Mouse (Mus musculus) MEL (cell line): ENCODE data around the gene Rpl37. TPM values are rescaled to one million over a fixed set of nuclear protein-coding genes. Genes with fewer than 3 reads are reported as not detected.
A peak's percentile ranks its signal among the peaks of the same experiment; 100 is the strongest.

Experiments used
- DNase-seq: peaks from one replicate; pipeline ENCODE4 v3.0.0; 2011; ENCODE audit warnings: low read depth, low spot score
- H3K27ac ChIP-seq: 2 replicates; pipeline ENCODE4 v1.5.1; 2012; ENCODE audit warnings: low read depth, mild to moderate bottlenecking, control low read depth, low read length, moderate library complexity; ENCODE audit not compliant: control insufficient read depth
- H3K27me3 ChIP-seq, 2 experiments: fragments of 150-350 bp in 1 of 2; sonication (generic) in 1 of 2; 2 replicates each; pipeline ENCODE4 v1.6.1; 2012; ENCODE audit warnings: low read length in 2 of 2, mild to moderate bottlenecking in 2 of 2, improper control_type of control experiment in 1 of 2, moderate library complexity in 1 of 2; ENCODE audit not compliant: insufficient read depth in 2 of 2, control insufficient read depth in 1 of 2
- H3K36me3 ChIP-seq, 2 experiments: 2 replicates each; pipeline ENCODE4 v1.6.1; 2012 to 2014; ENCODE audit warnings: low read length in 2 of 2, improper control_type of control experiment in 1 of 2, inconsistent platforms in 1 of 2, mild to moderate bottlenecking in 1 of 2; ENCODE audit not compliant: insufficient read depth in 2 of 2, control insufficient read depth in 1 of 2
- H3K4me1 ChIP-seq, 2 experiments: fragments of 150-350 bp in 1 of 2; sonication (generic) in 1 of 2; 2 replicates each; pipeline ENCODE4 v1.6.1; 2012; ENCODE audit warnings: low read length in 2 of 2, improper control_type of control experiment in 1 of 2, mild to moderate bottlenecking in 1 of 2; ENCODE audit not compliant: insufficient read depth in 2 of 2, control insufficient read depth in 1 of 2
- H3K4me3 ChIP-seq, 2 experiments: fragments of 150-350 bp in 1 of 2; sonication (generic) in 1 of 2; 2 replicates each; pipeline ENCODE4 v1.5.1; 2012; ENCODE audit warnings: low read depth in 2 of 2, low read length in 2 of 2, mild to moderate bottlenecking in 2 of 2, moderate library complexity in 2 of 2, control low read depth in 1 of 2, improper control_type of control experiment in 1 of 2; ENCODE audit not compliant: control insufficient read depth in 1 of 2, insufficient read depth in 1 of 2
- H3K79me2 ChIP-seq: 2 replicates; pipeline ENCODE4 v1.6.1; 2012; ENCODE audit warnings: mild to moderate bottlenecking, low read length, moderate library complexity; ENCODE audit not compliant: control insufficient read depth, poor library complexity, insufficient read depth
- H3K9ac ChIP-seq: 2 replicates; pipeline ENCODE4 v1.6.1; 2012; ENCODE audit warnings: low read depth, mild to moderate bottlenecking, control low read depth, low read length, moderate library complexity; ENCODE audit not compliant: control insufficient read depth, poor library complexity, severe bottlenecking
- H3K9me3 ChIP-seq: fragments of 150-350 bp; sonication (generic); replicated peaks from 2 replicates; pipeline ENCODE4 v1.6.1; 2012; ENCODE audit warnings: mild to moderate bottlenecking, low read length, improper control_type of control experiment, moderate library complexity; ENCODE audit not compliant: insufficient read depth
- BHLHE40 ChIP-seq: IDR thresholded peaks from 2 replicates; pipeline ENCODE4 v1.6.1; 2012; ENCODE audit warnings: low read depth, mild to moderate bottlenecking, inconsistent platforms, low read length, improper control_type of control experiment, borderline replicate concordance
- CHD1 ChIP-seq: IDR thresholded peaks from 2 replicates; pipeline ENCODE4 v1.6.1; 2012; ENCODE audit warnings: low read depth, mild to moderate bottlenecking, inconsistent platforms, low read length, improper control_type of control experiment
- CHD2 ChIP-seq: IDR thresholded peaks from 2 replicates; pipeline ENCODE4 v1.6.1; 2011; ENCODE audit warnings: low read length, improper control_type of control experiment
- CTCF ChIP-seq, 3 experiments: IDR thresholded peaks in 2 of 3; conservative IDR thresholded peaks in 1 of 3; 2 replicates each; pipeline ENCODE4 v1.5.1; 2011 to 2012; ENCODE audit warnings: low read length in 3 of 3, low read depth in 2 of 3, mild to moderate bottlenecking in 2 of 3, improper control_type of control experiment in 1 of 3, inconsistent platforms in 1 of 3, mixed read lengths in 1 of 3, moderate library complexity in 1 of 3; ENCODE audit not compliant: control insufficient read depth in 1 of 3, insufficient read depth in 1 of 3, poor library complexity in 1 of 3, severe bottlenecking in 1 of 3
- E2F4 ChIP-seq: IDR thresholded peaks from 2 replicates; pipeline ENCODE4 v1.6.1; 2011; ENCODE audit warnings: low read depth, low read length, improper control_type of control experiment, borderline replicate concordance
- ELF1 ChIP-seq: IDR thresholded peaks from 2 replicates; pipeline ENCODE4 v1.6.1; 2014; ENCODE audit warnings: low read depth, mild to moderate bottlenecking, inconsistent platforms, low read length, improper control_type of control experiment, moderate library complexity
- EP300 ChIP-seq, 2 experiments: IDR thresholded peaks; 2 replicates each; pipeline ENCODE4 v1.6.1; 2011; ENCODE audit warnings: improper control_type of control experiment in 2 of 2, low read length in 2 of 2, low read depth in 1 of 2, mild to moderate bottlenecking in 1 of 2
- ETS1 ChIP-seq: IDR thresholded peaks from 2 replicates; pipeline ENCODE4 v1.6.1; 2012; ENCODE audit warnings: low read depth, mild to moderate bottlenecking, inconsistent platforms, low read length, improper control_type of control experiment, moderate library complexity
- GABPA ChIP-seq: IDR thresholded peaks from 2 replicates; pipeline ENCODE4 v1.6.1; 2012; ENCODE audit warnings: low read depth, mild to moderate bottlenecking, inconsistent platforms, low read length, improper control_type of control experiment, moderate library complexity
- GATA1 ChIP-seq: IDR thresholded peaks from 2 replicates; pipeline ENCODE4 v1.6.1; 2011; ENCODE audit warnings: low read depth, low read length, improper control_type of control experiment
- JUND ChIP-seq: IDR thresholded peaks from 2 replicates; pipeline ENCODE4 v1.6.1; 2011; ENCODE audit warnings: low read depth, mild to moderate bottlenecking, improper control_type of control experiment, low read length
- KAT2A ChIP-seq: conservative IDR thresholded peaks from 2 replicates; pipeline ENCODE4 v1.6.1; 2012; ENCODE audit warnings: low read depth, low read length, improper control_type of control experiment, inconsistent platforms
- MAFK ChIP-seq: IDR thresholded peaks from 2 replicates; pipeline ENCODE4 v1.6.1; 2011; ENCODE audit warnings: low read depth, mild to moderate bottlenecking, low read length, improper control_type of control experiment, borderline replicate concordance
- MAZ ChIP-seq: IDR thresholded peaks from 2 replicates; pipeline ENCODE4 v1.6.1; 2012; ENCODE audit warnings: low read depth, mild to moderate bottlenecking, inconsistent platforms, low read length, improper control_type of control experiment
- MXI1 ChIP-seq: IDR thresholded peaks from 2 replicates; pipeline ENCODE4 v1.6.1; 2011; ENCODE audit warnings: mild to moderate bottlenecking, low read depth, low read length, improper control_type of control experiment
- MYB ChIP-seq: IDR thresholded peaks from 2 replicates; pipeline ENCODE4 v1.6.1; 2011; ENCODE audit warnings: mild to moderate bottlenecking, low read depth, low read length, improper control_type of control experiment
- MYC ChIP-seq: IDR thresholded peaks from 2 replicates; pipeline ENCODE4 v1.6.1; 2011; ENCODE audit warnings: low read depth, mild to moderate bottlenecking, low read length, improper control_type of control experiment, moderate library complexity
- NRF1 ChIP-seq: IDR thresholded peaks from 2 replicates; pipeline ENCODE4 v1.6.1; 2014; ENCODE audit warnings: low read depth, mild to moderate bottlenecking, inconsistent platforms, low read length, improper control_type of control experiment, moderate library complexity; ENCODE audit not compliant: poor library complexity, insufficient read depth, severe bottlenecking
- POLR2A ChIP-seq, 2 experiments: IDR thresholded peaks; 2 replicates each; pipeline ENCODE4 v1.6.1; 2011 to 2012; ENCODE audit warnings: low read length in 2 of 2, mild to moderate bottlenecking in 2 of 2, control low read depth in 1 of 2, improper control_type of control experiment in 1 of 2, low read depth in 1 of 2, moderate library complexity in 1 of 2; ENCODE audit not compliant: control insufficient read depth in 1 of 2, insufficient read depth in 1 of 2, poor library complexity in 1 of 2
- POLR2AphosphoS2 ChIP-seq: IDR thresholded peaks from 2 replicates; pipeline ENCODE4 v1.6.1; 2011; ENCODE audit warnings: low read length, improper control_type of control experiment
- RAD21 ChIP-seq: IDR thresholded peaks from 2 replicates; pipeline ENCODE4 v1.6.1; 2011; ENCODE audit warnings: mild to moderate bottlenecking, low read depth, low read length, improper control_type of control experiment
- TAL1 ChIP-seq: IDR thresholded peaks from 2 replicates; pipeline ENCODE4 v1.6.1; 2012; ENCODE audit warnings: mild to moderate bottlenecking, inconsistent platforms, low read length, moderate library complexity, mixed read lengths
- TBP ChIP-seq: IDR thresholded peaks from 2 replicates; pipeline ENCODE4 v1.8.0; 2011; ENCODE audit warnings: low read depth, low read length, improper control_type of control experiment
- TCF12 ChIP-seq: IDR thresholded peaks from 2 replicates; pipeline ENCODE4 v1.6.1; 2014; ENCODE audit warnings: low read depth, mild to moderate bottlenecking, inconsistent platforms, low read length, improper control_type of control experiment, moderate library complexity
- USF1 ChIP-seq: IDR thresholded peaks from 2 replicates; pipeline ENCODE4 v1.6.1; 2014; ENCODE audit warnings: low read depth, mild to moderate bottlenecking, inconsistent platforms, low read length, improper control_type of control experiment, moderate library complexity
- USF2 ChIP-seq, 2 experiments: IDR thresholded peaks; 2 replicates each; pipeline ENCODE4 v1.6.1; 2011 to 2012; ENCODE audit warnings: improper control_type of control experiment in 2 of 2, low read length in 2 of 2, borderline replicate concordance in 1 of 2, inconsistent platforms in 1 of 2, low read depth in 1 of 2, mild to moderate bottlenecking in 1 of 2; ENCODE audit not compliant: insufficient read depth in 1 of 2
- ZC3H11A ChIP-seq: IDR thresholded peaks from 2 replicates; pipeline ENCODE4 v1.6.1; 2012; ENCODE audit warnings: low read depth, mild to moderate bottlenecking, inconsistent platforms, low read length, improper control_type of control experiment
- ZKSCAN1 ChIP-seq: IDR thresholded peaks from 2 replicates; pipeline ENCODE4 v1.6.1; 2012; ENCODE audit warnings: low read depth, mild to moderate bottlenecking, inconsistent platforms, low read length, improper control_type of control experiment, moderate library complexity
- ZMIZ1 ChIP-seq: IDR thresholded peaks from 2 replicates; pipeline ENCODE4 v1.6.1; 2012; ENCODE audit warnings: low read depth, mild to moderate bottlenecking, inconsistent platforms, low read length, improper control_type of control experiment, moderate library complexity
- ZNF384 ChIP-seq: IDR thresholded peaks from 2 replicates; pipeline ENCODE4 v1.6.1; 2012; ENCODE audit warnings: low read depth, mild to moderate bottlenecking, inconsistent platforms, low read length, improper control_type of control experiment
- polyA plus RNA-seq, 2 experiments: library from polyadenylated mRNA; stranded (reverse) in 1 of 2; unstranded in 1 of 2; fragments of >175 nt in 1 of 2; fragments of >200 nt in 1 of 2; gene quantifications; 2 replicates each; pipeline versions ENCODE4 v1.2.1 to v1.2.4; 2012; ENCODE audit warnings: low replicate concordance in 2 of 2, low read depth in 1 of 2; ENCODE audit not compliant: insufficient read length in 2 of 2, insufficient read depth in 1 of 2, missing spikeins in 1 of 2
- total RNA-seq: library from RNA; depleted of rRNA; stranded (reverse); fragments of 300-350 nt; gene quantifications from 2 replicates; pipeline ENCODE4 v1.2.3, GENCODE M21; 2012

Gene Rpl37
- total and polyA plus RNA-seq, 3 experiments: 923 to 1,669 (median 1,012) TPM

- Histone ChIP-seq H3K4me3 (no peak overlapping the region), H3K9ac (no peak overlapping the region), H3K27me3 (no peaks in the 10 kb centered on the region; a peak in 1 of 4 replicates), H3K27ac (no peak overlapping the region), H3K79me2 (no peaks in the 10 kb centered on the region), H3K9me3 (no peaks in the 10 kb centered on the region), H3K36me3 (no peaks in the 10 kb centered on the region), H3K4me1 (no peaks in the 10 kb centered on the region)
- DNase-seq: no peak
- TF ChIP-seq CTCF (IDR thresholded peaks at IDR 0.05 in 2 of 3, conservative IDR thresholded peaks at IDR 0.05 in 1 of 3; ENCODE audit: control insufficient read depth in 1 of 3, insufficient read depth in 1 of 3, low read depth in 2 of 3, low read length in 3 of 3, poor library complexity in 1 of 3, severe bottlenecking in 1 of 3): peak in 2 of 3 experiments; percentile 6 to 13; a peak in 1 of 6 replicates
- TF ChIP-seq E2F4: no peak
- no peak for TF ChIP-seq GATA1
These were observed 47.5 kb upstream of the Rpl37 start for GRCm38 (mm10) chr15:5068801-5069518.

- Histone ChIP-seq H3K36me3 (no peaks in the 10 kb centered on the region; a peak in 1 of 4 replicates), H3K4me1 (no peaks in the 10 kb centered on the region), H3K27me3 (peaks cover 0 to 3% of the 10 kb centered on the region in 2 experiments; a peak in 1 of 4 replicates), H3K4me3 (no peak overlapping the region), H3K79me2 (no peaks in the 10 kb centered on the region), H3K9ac (no peak overlapping the region), H3K9me3 (no peaks in the 10 kb centered on the region), H3K27ac (no peak overlapping the region)
- peak; percentile 46 for DNase-seq
- 0 out of 2 replicates have a peak, but pooled peaks have one; percentile 32 for TF ChIP-seq ETS1
- no peak for TF ChIP-seq POLR2AphosphoS2
- no peak for TF ChIP-seq MYB
- no peak for TF ChIP-seq CTCF (IDR thresholded peaks at IDR 0.05 in 2 of 3, conservative IDR thresholded peaks at IDR 0.05 in 1 of 3; ENCODE audit: control insufficient read depth in 1 of 3, insufficient read depth in 1 of 3, low read depth in 2 of 3, low read length in 3 of 3, poor library complexity in 1 of 3, severe bottlenecking in 1 of 3)
- no peak for TF ChIP-seq TBP
- TF ChIP-seq GABPA: no peak
- no peak for TF ChIP-seq MYC
- TF ChIP-seq RAD21: no peak
- no peak for TF ChIP-seq JUND
- TF ChIP-seq USF2 (IDR thresholded peaks at IDR 0.05; ENCODE audit: borderline replicate concordance in 1 of 2, insufficient read depth in 1 of 2, low read depth in 1 of 2, low read length in 2 of 2): no peak
- no peak for TF ChIP-seq ZMIZ1
- TF ChIP-seq ELF1: no peak
- TF ChIP-seq CHD1: no peak
- no peak for TF ChIP-seq MAZ
- TF ChIP-seq ZNF384: no peak
- no peak for TF ChIP-seq CHD2
- no peak for TF ChIP-seq MAFK
- peak; percentile 78 for TF ChIP-seq GATA1
- TF ChIP-seq MXI1: no peak
- TF ChIP-seq POLR2A (IDR thresholded peaks at IDR 0.05; ENCODE audit: control insufficient read depth in 1 of 2, insufficient read depth in 1 of 2, low read depth in 1 of 2, low read length in 2 of 2, poor library complexity in 1 of 2): no peak
- TF ChIP-seq ZC3H11A: no peak
- TF ChIP-seq USF1: no peak
- TF ChIP-seq TCF12: peak; percentile 86
- peak; percentile 77 to 82 for TF ChIP-seq EP300 (IDR thresholded peaks at IDR 0.05; ENCODE audit: low read depth in 1 of 2, low read length in 2 of 2)
- TF ChIP-seq NRF1: no peak
- TF ChIP-seq KAT2A: no peak
- TF ChIP-seq TAL1: peak; percentile 77
- no peak for TF ChIP-seq BHLHE40
- TF ChIP-seq ZKSCAN1: no peak
These were observed 35.2 kb upstream of the Rpl37 start for GRCm38 (mm10) chr15:5081235-5081634.
